Mouse (Mus musculus) frontal cortex, postnatal 36 days (tissue): ENCODE data around the gene Cd209c.

Experiments
- DNase-seq, 2 experiments: peaks; one replicate each; pipeline ENCODE4 v3.0.0; 2022; ENCODE audit warnings: low spot score in 2 of 2

The Cd209c gene

GRCm38 (mm10) chr8:3954646-3955045, at the start of gene Cd209c:
TSS of gene Cd209c (minus strand) at chr8:3954746.
- no peak for DNase-seq

- no peak for DNase-seq
Measured at GRCm38 (mm10) chr8:3994219-3994618, 39.7 kb upstream of the Cd209c start.

GRCm38 (mm10) chr8:3956037-3956436, 1.5 kb upstream of the Cd209c start:
- DNase-seq, result no peak

- no peak for DNase-seq
Measured at GRCm38 (mm10) chr8:3940023-3940422, 14.5 kb downstream of the Cd209c start.

GRCm38 (mm10) chr8:3926744-3927143, 27.8 kb downstream of the Cd209c start, which contains the start of gene Cd209b:
TSS of gene Cd209b (minus strand) at chr8:3926844.
- DNase-seq, result no peak
